Mouse (Mus musculus): Measurements from ENCODE around the gene Olfr74.
"Not testable (repeated sequence)": the region's sequence is repeated elsewhere in the genome, so short reads cannot be mapped to it uniquely, and the experiment has no call there.

Gene Olfr74

GRCm38 (mm10) chr2:87974563-87974962 lies at the start of gene Olfr74:
Gene Olfr74, minus strand, starts transcription at chr2:87974663.
- no peak for DNase-seq (ENCODE audit: low read depth, low spot score)

DNA sequence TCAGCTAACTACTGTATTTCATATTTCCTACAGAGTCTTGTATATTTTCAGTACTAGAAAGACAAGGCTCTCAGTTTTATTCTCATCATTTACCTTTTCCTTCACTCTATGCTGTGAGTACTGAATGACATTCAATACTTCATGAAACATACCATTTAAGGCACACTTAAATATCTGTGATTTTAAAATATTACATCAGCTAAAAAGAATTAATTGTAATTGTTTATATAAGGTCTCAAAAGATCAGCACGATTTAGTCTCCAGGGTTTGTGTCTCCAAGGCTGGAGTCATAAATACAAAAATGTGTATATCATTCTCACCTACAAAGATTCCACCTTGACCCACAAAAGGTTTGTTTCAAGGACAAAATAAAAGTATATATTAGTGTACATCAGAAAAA lies 48.0 kb upstream of the Olfr74 start, which contains the start of gene Olfr1161:
Olfr1161 (plus strand) TSS at position 301 of the 400 bp plus-strand sequence.
- not testable (repeated sequence) for DNase-seq (ENCODE audit: low read depth, low spot score)

GRCm38 (mm10) chr2:88007515-88008318 lies 33.3 kb upstream of the Olfr74 start, which contains the start of gene Olfr1160:
Gene Olfr1160, minus strand, starts transcription at chr2:88008268.
- DNase-seq (ENCODE audit: low read depth, low spot score) = no peak

- no peak for DNase-seq (ENCODE audit: low read depth, low spot score)
These were observed 15.3 kb upstream of the Olfr74 start, which contains the start of gene Olfr1158 for GRCm38 (mm10) chr2:87989813-87990212. Gene Olfr1158, plus strand, starts transcription at chr2:87990113.

DNA sequence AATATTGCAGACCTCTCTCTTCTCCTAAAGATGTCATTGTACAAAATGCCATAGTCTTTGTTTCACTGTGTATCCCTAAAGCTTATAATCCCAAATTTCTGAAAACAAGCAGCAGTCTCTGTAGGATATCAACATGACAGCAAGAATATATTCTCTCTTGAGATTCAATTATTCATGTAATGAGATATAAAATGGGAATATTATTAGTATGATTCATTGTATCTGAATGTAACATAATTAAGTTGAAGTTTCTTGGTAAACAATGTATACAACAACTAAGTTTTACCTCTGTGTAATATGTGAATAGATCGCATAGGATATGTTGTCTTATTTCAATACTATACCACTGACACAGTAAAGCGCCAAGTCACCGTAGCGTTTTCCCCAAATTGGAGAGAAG lies 6.3 kb downstream of the Olfr74 start, which contains the start of gene Olfr1157:
Olfr1157 (minus strand) TSS at position 101 of the 400 bp plus-strand sequence.
- no peak for DNase-seq (ENCODE audit: low read depth, low spot score)

DNA sequence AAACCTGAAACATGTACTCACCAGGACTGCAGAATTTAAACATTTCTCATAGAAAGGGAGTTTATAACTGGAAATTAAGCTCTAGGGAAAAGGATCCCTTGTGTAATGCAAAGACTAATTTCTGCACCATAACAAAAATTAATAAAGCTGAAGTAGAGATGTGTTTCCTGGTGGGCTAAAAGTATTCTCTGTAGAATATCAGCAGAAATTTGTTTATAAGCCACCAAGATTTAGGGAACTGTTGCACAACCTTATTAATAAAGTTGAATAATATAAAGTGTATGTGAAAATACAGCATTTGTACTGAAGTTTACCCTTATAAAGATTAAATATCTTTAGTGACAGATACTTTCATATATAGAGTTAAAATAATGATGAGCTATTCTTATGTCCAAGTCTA lies 21.5 kb downstream of the Olfr74 start, which contains the start of gene Olfr1156:
Olfr1156 (minus strand) TSS at position 101 of the 400 bp plus-strand sequence.
- no peak for DNase-seq (ENCODE audit: low read depth, low spot score)

DNA sequence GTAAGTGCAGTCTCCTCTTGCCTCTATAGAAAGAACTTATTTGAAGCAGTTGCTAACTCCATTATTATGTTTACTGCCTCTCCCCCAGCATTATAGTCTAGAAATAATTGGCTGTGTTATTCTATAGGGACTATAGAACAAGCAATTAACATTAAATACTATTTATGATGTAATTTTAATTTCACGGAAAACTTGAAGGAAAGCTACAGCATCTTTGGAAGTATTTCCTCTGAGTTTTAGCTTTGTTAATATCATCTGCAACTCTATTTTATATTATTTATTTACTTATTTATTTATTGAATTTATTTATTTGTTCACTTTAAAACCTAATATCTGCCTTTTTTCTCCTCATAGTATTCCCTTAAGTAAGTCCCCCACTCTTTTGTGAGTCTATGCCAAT lies 29.4 kb downstream of the Olfr74 start, which contains the start of gene Olfr1155:
Olfr1155 (minus strand) TSS at position 101 of the 400 bp plus-strand sequence.
- no peak for DNase-seq (ENCODE audit: low read depth, low spot score)

All from retina, adult 2 months (tissue).